Mouse (Mus musculus) stomach, embryonic 14.5 days (tissue): ENCODE results near the gene Rabgap1l. TPM values are rescaled to one million over a fixed set of nuclear protein-coding genes. Genes with fewer than 3 reads are reported as not detected.
A peak's percentile ranks its signal among the peaks of the same experiment; 100 is the strongest.

Experiments used
- ATAC-seq: fragments of 200-750 bp; cut with Nextera tagmentation; 2 replicates; pipeline ENCODE4 v1.8.0; 2017; ENCODE audit warnings: low read depth, moderate TSS enrichment; ENCODE audit not compliant: insufficient number of reproducible peaks, insufficient read depth, low FRiP score
- H3K27ac ChIP-seq: fragments of 300-500 bp; sonication (generic); 2 replicates; pipeline ENCODE4 v1.5.1; 2014; ENCODE audit warnings: mild to moderate bottlenecking, low read length, moderate library complexity, mixed read lengths
- H3K27me3 ChIP-seq: fragments of 300-500 bp; sonication (generic); 2 replicates; pipeline ENCODE4 v1.6.1; 2014; ENCODE audit warnings: low read length, control low read depth, mixed read lengths; ENCODE audit not compliant: control insufficient read depth, insufficient read depth
- H3K36me3 ChIP-seq: fragments of 300-500 bp; sonication (generic); 2 replicates; pipeline ENCODE4 v1.6.1; 2014; ENCODE audit warnings: mild to moderate bottlenecking, control low read depth, low read length, moderate library complexity, mixed read lengths; ENCODE audit not compliant: control insufficient read depth, insufficient read depth
- H3K4me1 ChIP-seq: fragments of 300-500 bp; sonication (generic); 2 replicates; pipeline ENCODE4 v1.6.1; 2014; ENCODE audit warnings: low read length, control low read depth, mixed read lengths; ENCODE audit not compliant: control insufficient read depth, insufficient read depth
- H3K4me2 ChIP-seq: fragments of 300-500 bp; sonication (generic); replicated peaks from 2 replicates; pipeline ENCODE4 v1.6.1; 2014; ENCODE audit warnings: low read depth, low read length, control low read depth
- H3K4me3 ChIP-seq: fragments of 300-500 bp; sonication (generic); 2 replicates; pipeline ENCODE4 v1.5.1; 2014; ENCODE audit warnings: low read depth, low read length, control low read depth
- H3K9ac ChIP-seq: fragments of 300-500 bp; sonication (generic); replicated peaks from 2 replicates; pipeline ENCODE4 v1.6.1; 2014; ENCODE audit warnings: low read depth, mild to moderate bottlenecking, control low read depth, low read length, moderate library complexity, mixed read lengths
- H3K9me3 ChIP-seq: fragments of 300-500 bp; sonication (generic); 2 replicates; pipeline ENCODE4 v1.6.1; 2016; ENCODE audit warnings: low read depth, low read length, control low read depth; ENCODE audit not compliant: control insufficient read depth
- WGBS: fragments of 180-500 bp; shearing (Covaris S2); extraction: QIAGEN DNeasy Blood & Tissue Kit; methylation state at CpG from one replicate; pipeline ENCODE4 v1.1.7; 2014; 5-methylcytosine and 5-hydroxymethylcytosine counted together
- polyA plus RNA-seq: library from polyadenylated mRNA; unstranded; fragments of >200 nt; fragmentation: Nextera tagmentation; extraction: Ambion mirVana; gene quantifications from 2 replicates; pipeline ENCODE4 v1.2.1, GENCODE M21; 2014

Gene Rabgap1l
- polyA plus RNA-seq, 1 experiment from 2014 or later: 26.7 TPM

GRCm38 (mm10) chr1:160792156-160792685 lies 790 bp downstream of the Rabgap1l start:
- H3K4me1 ChIP-seq: no peaks in the 10 kb centered on the region
- no peaks in the 10 kb centered on the region for H3K27me3 ChIP-seq
- H3K36me3 ChIP-seq: no peaks in the 10 kb centered on the region
- peak; percentile 81 for ATAC-seq
- peak overlapping the region; percentile 95 for H3K4me2 ChIP-seq
- H3K27ac ChIP-seq: peak overlapping the region; percentile 33; the same call in 1 of the 2 replicates
- under 1% methylated on average over 36 of the region's 51 CpGs for WGBS
- peak overlapping the region; percentile 93 for H3K4me3 ChIP-seq
- no peaks in the 10 kb centered on the region for H3K9me3 ChIP-seq
- peak overlapping the region; percentile 90 for H3K9ac ChIP-seq

DNA sequence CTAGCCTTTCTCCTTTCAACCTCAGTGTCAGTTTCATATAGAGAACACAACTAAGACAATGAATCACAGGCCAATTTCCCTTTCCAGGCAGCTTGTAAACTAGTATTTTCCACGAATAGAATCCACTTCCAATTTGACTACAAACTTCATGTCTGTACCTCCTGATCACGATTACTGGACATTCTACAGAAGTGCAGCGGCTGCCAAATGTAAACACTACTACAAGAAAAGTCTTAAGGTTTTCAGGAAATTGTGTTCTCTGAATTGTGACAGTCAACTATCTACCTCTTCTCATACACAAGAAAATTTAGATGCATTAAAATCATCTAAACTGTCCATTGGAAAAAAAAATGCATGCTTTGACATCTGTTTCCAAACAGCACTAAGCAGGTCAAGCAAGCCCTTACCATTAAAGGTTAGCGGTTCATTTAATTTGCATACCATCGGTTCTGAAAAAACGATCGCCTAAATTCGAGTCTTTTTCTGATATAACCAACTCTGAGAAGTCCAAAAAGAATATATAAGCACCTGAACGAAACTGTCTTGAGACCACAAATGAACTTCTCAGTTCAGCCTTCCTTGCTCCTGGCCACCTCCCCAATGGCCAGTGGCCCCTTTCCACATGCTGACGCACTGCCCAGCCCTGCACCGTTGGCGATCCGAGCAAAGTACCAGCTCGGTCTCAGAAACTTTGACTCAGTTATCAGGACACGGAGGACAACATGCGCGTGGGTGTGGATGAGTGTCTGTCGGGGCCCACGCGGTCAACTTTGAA lies 1.4 kb downstream of the Rabgap1l start:
- Histone ChIP-seq H3K9ac (peak overlapping the region; percentile 90), H3K4me2 (peak overlapping the region; percentile 95), H3K27me3 (no peaks in the 10 kb centered on the region), H3K27ac (no peak overlapping the region), H3K4me1 (no peaks in the 10 kb centered on the region), H3K36me3 (no peaks in the 10 kb centered on the region), H3K4me3 (peak overlapping the region; percentile 93), H3K9me3 (no peaks in the 10 kb centered on the region)
- 0 out of 2 replicates have a peak, but pooled peaks have one; percentile 20 for ATAC-seq
- 5% methylated on average over 20 of the region's 20 CpGs for WGBS

GRCm38 (mm10) chr1:160790630-160791029 lies 2.4 kb downstream of the Rabgap1l start:
- no peak overlapping the region for H3K9ac ChIP-seq
- H3K4me1 ChIP-seq: no peaks in the 10 kb centered on the region
- no peak for ATAC-seq
- no peak overlapping the region for H3K4me3 ChIP-seq
- no peaks in the 10 kb centered on the region for H3K27me3 ChIP-seq
- no peak overlapping the region for H3K4me2 ChIP-seq
- H3K36me3 ChIP-seq: no peaks in the 10 kb centered on the region
- H3K27ac ChIP-seq: no peak overlapping the region
- H3K9me3 ChIP-seq: no peaks in the 10 kb centered on the region

DNA sequence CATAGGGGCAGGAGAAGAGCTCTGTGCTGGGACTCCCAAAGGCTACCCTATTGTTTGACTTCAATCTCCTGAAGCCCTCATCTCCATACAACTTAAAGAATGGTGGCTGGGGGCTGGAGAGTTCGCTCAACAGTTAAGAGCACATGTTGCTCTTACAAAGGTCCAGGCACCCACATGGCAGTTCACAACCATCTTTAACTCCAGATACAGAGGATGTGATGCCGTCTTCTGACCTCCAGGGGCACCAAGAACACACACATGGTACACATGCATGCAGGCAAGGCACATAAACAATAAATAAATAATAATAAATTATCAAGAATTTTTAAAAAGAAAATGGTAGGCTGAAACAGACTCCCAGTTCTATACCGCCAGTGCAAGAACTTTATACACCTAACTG lies 3.1 kb downstream of the Rabgap1l start:
- 85% methylated on average over 3 of the region's 3 CpGs for WGBS
- Histone ChIP-seq H3K27ac (no peak overlapping the region), H3K4me3 (no peak overlapping the region), H3K27me3 (no peaks in the 10 kb centered on the region), H3K9ac (no peak overlapping the region), H3K4me2 (no peak overlapping the region), H3K9me3 (no peaks in the 10 kb centered on the region), H3K4me1 (no peaks in the 10 kb centered on the region), H3K36me3 (no peaks in the 10 kb centered on the region)
- no peak for ATAC-seq

DNA sequence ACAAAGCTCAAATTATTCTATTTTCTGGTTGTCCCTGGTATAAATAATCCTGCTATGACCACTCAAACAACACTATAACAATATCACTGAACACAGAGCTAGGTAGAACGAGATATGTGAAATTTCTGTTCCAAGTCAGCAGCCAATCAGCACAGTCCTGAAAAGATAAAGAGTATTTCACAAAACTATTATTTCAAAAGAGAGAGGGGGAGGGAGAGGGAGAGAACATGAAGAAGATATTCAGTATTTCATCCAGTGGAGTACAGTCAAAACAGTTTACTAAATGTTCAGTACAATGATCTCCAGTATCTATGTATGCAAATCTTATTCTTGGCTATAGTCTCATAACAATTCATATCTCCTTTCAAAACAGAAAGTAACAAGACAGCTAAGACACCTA lies 5.1 kb downstream of the Rabgap1l start:
- no peak for ATAC-seq
- WGBS: 59% methylated on average over 1 of the region's 1 CpGs
- H3K36me3 ChIP-seq: no peaks in the 10 kb centered on the region
- no peak overlapping the region for H3K4me3 ChIP-seq
- no peak overlapping the region for H3K27ac ChIP-seq
- no peaks in the 10 kb centered on the region for H3K4me1 ChIP-seq
- no peak overlapping the region for H3K9ac ChIP-seq
- H3K4me2 ChIP-seq: no peak overlapping the region
- H3K9me3 ChIP-seq: no peaks in the 10 kb centered on the region
- H3K27me3 ChIP-seq: no peaks in the 10 kb centered on the region

DNA sequence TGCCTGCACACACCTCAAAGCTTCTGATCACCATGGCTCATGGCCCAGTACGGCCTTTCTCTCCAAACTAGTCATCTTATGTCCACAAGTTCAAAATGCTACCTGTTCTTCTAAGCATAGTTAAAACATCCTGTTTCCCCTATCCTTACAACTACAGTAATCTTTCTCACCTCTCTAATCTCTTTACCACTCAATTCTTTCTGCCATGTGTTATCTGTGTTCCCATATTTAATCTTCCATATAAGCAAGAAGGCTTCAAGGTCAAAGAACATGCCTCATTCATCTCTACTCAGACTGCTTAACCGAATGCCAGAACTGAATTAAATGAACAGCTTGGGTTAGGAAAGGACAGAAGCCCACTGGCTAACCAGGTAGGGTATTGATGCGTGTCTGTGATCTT lies 5.8 kb downstream of the Rabgap1l start:
- H3K4me1 ChIP-seq: no peaks in the 10 kb centered on the region
- no peak overlapping the region for H3K27ac ChIP-seq
- H3K4me3 ChIP-seq: no peak overlapping the region
- no peak overlapping the region for H3K4me2 ChIP-seq
- WGBS: 80% methylated on average over 3 of the region's 3 CpGs
- H3K36me3 ChIP-seq: no peaks in the 10 kb centered on the region
- H3K9ac ChIP-seq: no peak overlapping the region
- H3K27me3 ChIP-seq: no peaks in the 10 kb centered on the region
- H3K9me3 ChIP-seq: no peaks in the 10 kb centered on the region
- no peak for ATAC-seq

- Histone ChIP-seq H3K4me3 (no peak overlapping the region), H3K4me2 (no peak overlapping the region), H3K27ac (no peak overlapping the region), H3K9me3 (no peaks in the 10 kb centered on the region), H3K36me3 (no peaks in the 10 kb centered on the region), H3K4me1 (no peaks in the 10 kb centered on the region), H3K27me3 (no peaks in the 10 kb centered on the region), H3K9ac (no peak overlapping the region)
- 78% methylated on average over 3 of the region's 3 CpGs for WGBS
- no peak for ATAC-seq
These were observed 6.4 kb downstream of the Rabgap1l start for GRCm38 (mm10) chr1:160786571-160786970.

GRCm38 (mm10) chr1:160785681-160786225 lies 7.3 kb downstream of the Rabgap1l start:
- no peaks in the 10 kb centered on the region for H3K36me3 ChIP-seq
- no peaks in the 10 kb centered on the region for H3K27me3 ChIP-seq
- ATAC-seq: no peak
- H3K9me3 ChIP-seq: no peaks in the 10 kb centered on the region
- WGBS: 71% methylated on average over 4 of the region's 4 CpGs
- H3K27ac ChIP-seq: no peak overlapping the region
- no peak overlapping the region for H3K9ac ChIP-seq
- H3K4me1 ChIP-seq: no peaks in the 10 kb centered on the region
- H3K4me3 ChIP-seq: no peak overlapping the region
- H3K4me2 ChIP-seq: no peak overlapping the region
